Mouse (Mus musculus) gastrocnemius, adult 18-20 months (tissue): ENCODE data around the gene Trappc3l. TPM values are rescaled to one million over a fixed set of nuclear protein-coding genes. Genes with fewer than 3 reads are reported as not detected.

Experiments
- total RNA-seq, 2 experiments: library from RNA; stranded (reverse); gene quantifications; 2 replicates each; pipeline ENCODE4 v1.2.3; 2021

Gene Trappc3l
- total RNA-seq, 2 experiments from 2014 or later = not detected

Other genes with a start within 250 kb of the Trappc3l start
- gene Sult3a1, start 179.9 kb upstream of the Trappc3l start, total RNA-seq = under 1 TPM in 1 of 2 experiments, not detected in 1; 0.36 TPM
- not detected for gene Rsph4a, start 132.5 kb upstream of the Trappc3l start, total RNA-seq
- 1 to 10 TPM; 6.9 to 8.3 TPM for gene Zup1, start 86.3 kb upstream of the Trappc3l start, total RNA-seq
- 100 to 1,000 TPM; 154 to 162 TPM for gene Rwdd1, start 18.0 kb upstream of the Trappc3l start, total RNA-seq
- not detected for gene Calhm4, start 6.7 kb downstream of the Trappc3l start, total RNA-seq
- under 1 TPM; 0.25 to 0.59 TPM for gene Calhm5, start 58.9 kb downstream of the Trappc3l start, total RNA-seq
- gene Calhm6, start 90.4 kb downstream of the Trappc3l start, total RNA-seq = under 1 TPM in 1 of 2 experiments, not detected in 1; 0.21 TPM
- 1 to 10 TPM; 2.9 to 5.1 TPM for gene Dse, start 170.1 kb downstream of the Trappc3l start, total RNA-seq
- 10 to 100 TPM; 57.0 to 58.7 TPM for gene Tspyl1, start 244.6 kb downstream of the Trappc3l start, total RNA-seq